Mouse (Mus musculus) heart, adult 11 months (tissue): ENCODE results near the gene Ptgr1.
A peak's percentile ranks its signal among the peaks of the same experiment; 100 is the strongest.

Experiments used
- DNase-seq: peaks from one replicate; pipeline ENCODE4 v3.0.0; 2022

Ptgr1 gene

GRCm38 (mm10) chr4:58990609-58991434 is 3.9 kb upstream of the Ptgr1 start:
- DNase-seq, result no peak

GRCm38 (mm10) chr4:58989303-58989898 is 2.5 kb upstream of the Ptgr1 start:
- no peak for DNase-seq

- DNase-seq, result peak; percentile 94
Observed at GRCm38 (mm10) chr4:58985157-58985648, 1.7 kb downstream of the Ptgr1 start.

- DNase-seq, result peak; percentile 61
Observed at GRCm38 (mm10) chr4:58982806-58983205, 4.1 kb downstream of the Ptgr1 start.

- peak; percentile 53 for DNase-seq
Observed at GRCm38 (mm10) chr4:58981421-58981820, 5.5 kb downstream of the Ptgr1 start.

- DNase-seq, result peak; percentile 81
Observed at GRCm38 (mm10) chr4:58975711-58976110, 11.2 kb downstream of the Ptgr1 start.

- peak; percentile 71 for DNase-seq
Observed at GRCm38 (mm10) chr4:58970678-58971077, 16.2 kb downstream of the Ptgr1 start.

- DNase-seq, result peak; percentile 71
Observed at GRCm38 (mm10) chr4:58965136-58965535, 21.8 kb downstream of the Ptgr1 start.

- peak; percentile 61 for DNase-seq
Observed at GRCm38 (mm10) chr4:58963271-58963670, 23.6 kb downstream of the Ptgr1 start.

GRCm38 (mm10) chr4:58961719-58962118 is 25.2 kb downstream of the Ptgr1 start:
- DNase-seq, result no peak

- peak; percentile 52 for DNase-seq
Observed at GRCm38 (mm10) chr4:58952630-58953029, 34.3 kb downstream of the Ptgr1 start.

- peak; percentile 77 for DNase-seq
Observed at GRCm38 (mm10) chr4:58948391-58948790, 38.5 kb downstream of the Ptgr1 start.

GRCm38 (mm10) chr4:58944695-58945094 is 42.2 kb downstream of the Ptgr1 start:
- peak; percentile 36 for DNase-seq

- DNase-seq, result no peak
Observed at GRCm38 (mm10) chr4:58944206-58944553, 42.7 kb downstream of the Ptgr1 start.

- DNase-seq, result peak; percentile 96
Observed at GRCm38 (mm10) chr4:58943420-58944205, 43.3 kb downstream of the Ptgr1 start, which contains the start of gene Zkscan16. Zkscan16 (plus strand) TSS chr4:58943628.

- no peak for DNase-seq
Observed at GRCm38 (mm10) chr4:58942942-58943341, 44.0 kb downstream of the Ptgr1 start.

- no peak for DNase-seq
Observed at GRCm38 (mm10) chr4:58941638-58942037, 45.3 kb downstream of the Ptgr1 start.

- DNase-seq, result peak; percentile 42
Observed at GRCm38 (mm10) chr4:58935846-58936245, 51.1 kb downstream of the Ptgr1 start.

GRCm38 (mm10) chr4:58934746-58935476 is 52.0 kb downstream of the Ptgr1 start:
- DNase-seq, result peak; percentile 97

GRCm38 (mm10) chr4:58934308-58934707 is 52.6 kb downstream of the Ptgr1 start:
- peak; percentile 88 for DNase-seq

GRCm38 (mm10) chr4:58932541-58932940 is 54.4 kb downstream of the Ptgr1 start:
- peak; percentile 85 for DNase-seq

GRCm38 (mm10) chr4:58927661-58928060 is 59.3 kb downstream of the Ptgr1 start:
- DNase-seq, result peak; percentile 41

- peak; percentile 48 for DNase-seq
Observed at GRCm38 (mm10) chr4:58926120-58926519, 60.8 kb downstream of the Ptgr1 start.
